Mouse (Mus musculus) embryonic fibroblast, embryonic 13.5 days (primary cell): ENCODE measurements around the gene Ttc26.

Source experiments
- CTCF ChIP-seq: IDR thresholded peaks from 2 replicates; pipeline ENCODE4 v1.5.1; 2011; ENCODE audit warnings: mild to moderate bottlenecking, control low read depth, low read length, moderate library complexity, borderline replicate concordance; ENCODE audit not compliant: insufficient read depth
- POLR2A ChIP-seq: IDR thresholded peaks from 2 replicates; pipeline ENCODE4 v1.6.1; 2011; ENCODE audit warnings: low read depth, mild to moderate bottlenecking, control low read depth, low read length, moderate library complexity

GRCm38 (mm10) chr6:38374271-38374670, 7.0 kb upstream of the Ttc26 start:
- TF ChIP-seq CTCF (no peak), POLR2A (no peak)
